Mouse (Mus musculus) layer of hippocampus, adult 8-10 months (tissue): Measurements from ENCODE around the gene Ntm. TPM values are rescaled to one million over a fixed set of nuclear protein-coding genes. Genes with fewer than 3 reads are reported as not detected.

Experiments used
- DNase-seq, 2 experiments: peaks; one replicate each; pipeline ENCODE4 v3.0.0; 2022; ENCODE audit warnings: low spot score in 2 of 2
- total RNA-seq, 4 experiments: library from RNA; stranded (reverse); gene quantifications; 2 replicates each; pipeline ENCODE4 v1.2.4; 2022

Gene Ntm
- total RNA-seq, 4 experiments from 2014 or later = 148 to 166 (median 161) TPM

DNA sequence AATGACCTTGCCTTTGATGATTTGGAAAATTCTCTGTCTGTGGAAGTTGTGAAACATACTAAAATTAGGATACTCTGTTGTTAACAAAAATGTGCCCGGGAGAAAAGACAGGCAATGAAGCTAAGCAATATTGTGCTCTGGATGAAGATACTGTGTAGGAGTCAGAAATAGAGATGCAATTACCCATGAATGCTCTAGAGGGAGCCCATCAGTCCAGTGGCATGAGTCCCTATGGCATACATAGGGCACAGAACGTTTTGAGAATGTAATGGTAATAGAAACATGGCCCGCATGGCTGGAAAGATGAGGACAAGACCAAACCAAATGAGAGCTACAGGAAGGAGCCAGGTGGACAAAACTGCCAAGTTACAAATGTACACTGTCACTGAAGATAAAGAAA lies 712.1 kb downstream of the Ntm start:
- DNase-seq = no peak

- DNase-seq = no peak
Observed at GRCm38 (mm10) chr9:29247812-29248211, 715.1 kb downstream of the Ntm start.

DNA sequence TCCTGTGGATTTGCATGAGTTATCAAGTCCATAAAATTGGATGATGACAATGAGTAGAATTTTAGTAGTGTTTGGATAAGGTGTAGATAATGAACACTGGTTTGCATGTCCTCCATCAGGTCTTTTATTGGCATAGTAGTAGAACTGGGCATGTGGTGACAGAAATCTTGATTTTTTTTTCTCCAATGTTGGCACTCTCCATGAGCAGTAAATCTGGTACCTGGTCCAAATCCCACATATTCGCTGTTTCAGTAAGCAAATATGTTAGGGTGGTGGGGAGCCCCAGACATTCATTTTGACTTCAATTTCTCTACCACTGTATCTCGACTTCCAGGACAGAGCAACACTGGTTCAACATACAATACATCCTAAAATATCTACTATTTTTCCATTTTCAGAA lies 718.9 kb downstream of the Ntm start:
- DNase-seq = no peak

DNA sequence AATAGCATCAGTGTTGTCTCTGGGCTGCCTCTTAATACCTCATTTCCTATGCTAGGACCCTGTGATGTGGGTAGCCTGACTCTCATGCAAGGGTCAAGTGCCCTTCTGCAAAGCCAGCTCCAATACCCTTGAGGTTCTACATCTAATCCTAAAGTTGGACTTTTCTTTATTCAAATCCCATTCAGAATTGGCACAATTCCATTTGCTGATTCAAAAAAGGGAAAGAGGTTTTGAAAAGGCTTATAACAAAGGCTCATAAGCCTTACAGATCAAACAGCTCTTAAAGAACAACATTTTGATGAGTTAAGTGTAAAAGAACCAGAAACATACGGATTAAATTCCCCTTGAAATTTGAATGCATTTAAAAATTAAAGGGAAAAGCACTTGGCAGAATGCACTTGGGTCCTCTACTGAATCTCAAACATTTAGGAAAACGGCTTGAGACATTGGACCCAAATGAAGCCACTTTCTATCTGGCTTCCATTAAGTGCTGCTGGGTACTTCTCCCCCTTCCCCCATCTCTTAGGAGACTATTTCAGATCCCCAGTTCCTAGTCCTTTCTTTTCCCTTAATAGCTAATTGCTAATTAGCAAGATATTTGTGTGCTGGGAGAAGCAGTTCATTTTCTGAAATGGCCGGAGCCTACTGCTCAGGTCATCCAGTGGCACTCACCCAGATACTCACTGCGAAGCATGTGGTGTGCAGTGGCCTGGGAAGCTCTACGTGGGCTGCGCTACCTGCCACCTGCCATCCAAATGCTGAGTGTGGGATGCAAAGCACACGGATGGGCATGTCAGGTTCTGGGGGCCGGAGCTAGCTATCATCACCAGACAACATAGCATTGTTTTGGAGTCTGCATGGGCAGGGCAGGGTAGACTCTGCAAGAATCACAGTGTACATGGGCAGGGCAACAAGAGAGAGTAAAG lies 720.2 kb downstream of the Ntm start:
- DNase-seq = no peak

GRCm38 (mm10) chr9:29240797-29241196 lies 722.1 kb downstream of the Ntm start:
- no peak for DNase-seq

GRCm38 (mm10) chr9:29238973-29239372 lies 724.0 kb downstream of the Ntm start:
- no peak for DNase-seq

GRCm38 (mm10) chr9:29236752-29237151 lies 726.2 kb downstream of the Ntm start:
- no peak for DNase-seq

DNA sequence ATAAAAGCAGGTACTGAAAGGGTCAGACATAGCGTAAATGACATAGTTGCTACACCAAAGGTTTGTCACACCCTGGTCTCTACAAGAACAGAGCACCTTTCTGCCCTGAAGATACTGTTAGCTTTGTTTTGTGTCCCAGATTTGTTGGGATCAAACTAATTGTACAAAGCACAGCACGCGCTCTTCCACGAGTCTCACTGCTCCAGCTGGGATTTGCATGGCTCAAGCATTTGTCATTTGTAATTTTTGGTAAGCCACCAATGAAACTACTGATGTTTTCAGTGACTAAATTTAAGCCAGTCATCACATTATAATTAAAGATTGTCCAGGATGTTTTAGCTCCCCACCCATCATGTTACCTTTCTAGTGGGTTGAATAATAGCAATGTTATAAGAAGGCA lies 735.2 kb downstream of the Ntm start:
- DNase-seq = no peak

GRCm38 (mm10) chr9:29222915-29223545 lies 739.9 kb downstream of the Ntm start:
- no peak for DNase-seq

GRCm38 (mm10) chr9:29220941-29221615 lies 741.9 kb downstream of the Ntm start:
- DNase-seq = no peak

DNA sequence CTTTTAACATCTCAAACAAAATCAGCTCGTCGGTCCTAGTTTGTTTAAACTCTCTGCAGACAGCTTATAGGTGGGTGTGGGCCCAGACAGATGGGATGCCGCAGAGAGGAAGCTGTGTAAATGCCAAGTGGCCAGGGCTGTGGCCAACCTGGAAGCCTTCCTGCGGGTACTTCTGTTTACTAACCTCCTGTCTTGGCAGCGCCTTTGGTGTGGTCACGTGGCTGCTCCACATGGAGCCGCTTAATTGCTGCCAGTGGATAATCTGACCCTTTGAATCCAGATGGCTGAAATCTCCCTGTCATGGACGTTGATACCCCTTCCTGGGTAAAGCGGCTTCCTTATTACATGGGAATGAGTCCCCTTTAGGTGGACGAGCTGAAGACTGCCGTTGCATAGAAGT lies 742.4 kb downstream of the Ntm start:
- peak in 1 of 2 experiments; percentile 45 for DNase-seq

- DNase-seq = no peak
Observed at GRCm38 (mm10) chr9:29217951-29218350, 745.0 kb downstream of the Ntm start.

DNA sequence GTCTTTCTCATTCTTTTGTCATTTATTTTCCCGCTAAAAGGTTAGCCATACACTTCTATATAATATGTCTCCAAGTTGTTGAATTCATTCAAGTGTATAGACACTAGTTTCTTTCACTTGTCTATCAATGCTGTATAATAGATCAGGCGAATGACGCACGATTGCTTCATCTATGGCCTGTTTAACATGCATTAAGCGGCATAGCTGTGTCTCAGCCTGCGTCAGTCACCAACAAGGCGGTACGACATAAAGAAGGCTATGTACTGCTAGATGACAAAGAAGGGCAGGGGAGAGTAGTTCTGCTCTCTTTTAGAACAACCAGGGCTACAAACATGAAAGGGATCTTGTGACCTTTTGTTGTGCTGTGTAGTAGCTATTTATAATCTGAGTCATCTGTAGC lies 746.4 kb downstream of the Ntm start:
- no peak for DNase-seq

DNA sequence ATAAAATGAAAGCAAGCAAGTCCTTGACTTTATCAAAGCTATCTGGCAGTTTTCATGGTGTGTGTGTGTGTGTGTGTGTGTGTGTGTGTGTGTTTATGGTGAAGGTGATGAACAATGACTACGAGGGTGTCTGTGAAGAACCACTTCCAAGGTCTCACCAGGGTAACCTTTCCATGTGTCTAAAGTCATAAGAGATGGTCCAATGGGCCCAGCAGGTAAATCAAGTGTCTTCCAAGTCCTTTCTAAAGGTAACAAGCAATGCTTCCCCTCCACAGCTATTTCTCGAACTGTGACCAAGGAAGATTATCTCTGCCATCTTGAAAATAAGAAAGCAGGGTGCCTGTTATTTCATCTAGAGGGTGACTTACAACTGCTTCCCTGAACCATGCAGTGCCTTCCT lies 747.1 kb downstream of the Ntm start:
- no peak for DNase-seq

DNA sequence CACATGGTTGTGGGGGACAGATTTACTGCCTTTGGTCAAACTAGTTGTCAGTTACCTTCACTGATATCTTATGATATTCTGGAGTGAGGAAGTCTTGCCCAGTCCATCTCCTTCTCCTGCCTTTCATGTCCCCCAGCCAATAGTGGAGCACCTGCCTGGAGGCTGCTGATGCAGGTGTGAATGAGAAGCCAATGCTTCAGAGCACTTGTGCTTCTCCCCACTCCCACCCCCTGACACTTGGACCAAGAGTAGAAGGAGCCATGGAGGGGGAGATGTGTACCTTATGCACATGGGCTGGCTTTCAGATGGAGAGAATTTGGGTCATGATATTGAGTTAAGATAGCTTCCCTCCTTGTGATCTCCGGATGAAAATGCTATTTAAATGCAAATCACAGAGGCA lies 747.7 kb downstream of the Ntm start:
- DNase-seq = no peak

- DNase-seq = no peak
Observed at GRCm38 (mm10) chr9:29209243-29209642, 753.7 kb downstream of the Ntm start.

GRCm38 (mm10) chr9:29208142-29208541 lies 754.8 kb downstream of the Ntm start:
- no peak for DNase-seq

GRCm38 (mm10) chr9:29205680-29206079 lies 757.3 kb downstream of the Ntm start:
- no peak for DNase-seq

- no peak for DNase-seq
Observed at GRCm38 (mm10) chr9:29202196-29202595, 760.7 kb downstream of the Ntm start.

DNA sequence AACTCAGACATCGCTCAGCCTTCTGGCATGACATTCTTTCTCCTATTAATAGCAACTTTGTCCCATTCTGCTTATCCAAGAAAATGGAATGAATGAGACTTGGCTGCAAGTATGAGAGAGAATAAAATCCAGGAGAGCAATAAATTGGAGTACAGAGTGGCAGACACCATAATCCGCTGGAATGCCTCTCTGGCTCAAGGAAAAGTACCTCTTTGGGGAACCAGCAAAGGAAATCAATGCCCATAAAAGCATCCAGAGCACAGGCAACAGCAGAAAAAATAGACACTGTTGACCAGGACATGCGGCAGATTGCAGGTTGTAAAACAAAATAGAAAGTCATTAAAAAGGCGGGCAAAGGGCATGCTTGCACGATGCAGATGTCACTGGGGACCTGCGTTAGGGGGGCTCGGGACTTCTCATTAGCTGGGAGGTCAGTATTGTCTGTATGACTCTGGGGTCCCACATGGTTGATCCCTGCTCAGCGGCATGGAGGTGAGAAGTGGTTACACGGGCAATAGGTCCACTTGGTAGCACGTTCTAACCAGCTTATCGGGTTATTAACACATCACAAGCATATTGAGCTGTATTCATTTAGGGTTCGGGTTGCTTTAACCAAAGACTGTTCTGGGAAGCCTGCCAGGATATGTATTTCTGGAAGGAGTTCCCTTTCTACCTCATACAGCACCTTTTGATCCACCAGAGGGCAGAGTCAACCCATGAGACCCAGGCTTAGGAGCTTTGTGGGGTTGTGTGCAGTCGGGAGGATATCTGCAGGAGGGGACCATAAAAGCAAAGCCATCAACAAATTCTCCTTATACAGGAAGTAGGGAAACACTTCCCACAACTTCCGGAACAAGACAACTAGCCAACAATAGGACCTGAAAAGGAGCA lies 761.5 kb downstream of the Ntm start:
- DNase-seq = peak; percentile 30 to 41

DNA sequence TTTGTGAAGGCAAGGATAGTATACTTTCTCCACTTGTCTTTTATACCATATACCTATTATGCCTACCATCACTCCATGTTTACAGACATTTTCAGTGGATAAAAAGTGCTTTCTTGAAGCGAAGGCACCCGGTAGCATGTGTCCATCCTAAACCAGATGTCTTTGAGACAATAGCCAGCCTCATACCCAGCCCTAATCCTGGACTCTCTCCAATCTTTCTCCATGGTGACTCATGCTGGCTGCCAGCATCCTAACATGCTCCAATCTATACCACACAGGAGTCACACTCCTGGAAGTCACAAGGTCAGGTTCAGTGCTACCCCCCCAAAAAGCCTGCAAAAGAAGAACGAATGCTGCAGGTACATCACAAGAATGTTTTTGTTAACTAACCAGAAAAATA lies 765.9 kb downstream of the Ntm start:
- DNase-seq = no peak
